Mouse (Mus musculus) heart, postnatal 0 days (tissue): ENCODE results near the gene Nbl1. TPM values are rescaled to one million over a fixed set of nuclear protein-coding genes. Genes with fewer than 3 reads are reported as not detected.

Experiments
- ATAC-seq: fragments of 200-750 bp; cut with Nextera tagmentation; 2 replicates; pipeline ENCODE4 v1.8.0; 2017; ENCODE audit warnings: low read depth, moderate number of reproducible peaks, moderate library complexity; ENCODE audit not compliant: insufficient read depth
- DNase-seq: peaks from one replicate; pipeline ENCODE4 v3.0.0-alpha.2; 2016; ENCODE audit warnings: low spot score
- H3K27ac ChIP-seq: fragments of 300-500 bp; sonication (generic); 2 replicates; pipeline ENCODE4 v1.5.1; 2014; ENCODE audit warnings: low read depth, mild to moderate bottlenecking
- H3K27me3 ChIP-seq: fragments of 300-500 bp; sonication (generic); 2 replicates; pipeline ENCODE4 v1.6.1; 2014; ENCODE audit warnings: low read length, mixed read lengths; ENCODE audit not compliant: control insufficient read depth, insufficient read depth
- H3K36me3 ChIP-seq: fragments of 300-500 bp; sonication (generic); replicated peaks from 2 replicates; pipeline ENCODE4 v1.6.1; 2014; ENCODE audit warnings: low read length, mixed read lengths; ENCODE audit not compliant: control insufficient read depth, insufficient read depth
- H3K4me1 ChIP-seq: fragments of 300-500 bp; sonication (generic); 2 replicates; pipeline ENCODE4 v1.6.1; 2014; ENCODE audit warnings: antibody characterized with exemption; ENCODE audit not compliant: control insufficient read depth, insufficient read depth
- H3K4me2 ChIP-seq: fragments of 300-500 bp; sonication (generic); 2 replicates; pipeline ENCODE4 v1.6.1; 2014; ENCODE audit warnings: low read depth, mild to moderate bottlenecking, low read length, moderate library complexity
- H3K4me3 ChIP-seq: fragments of 300-500 bp; sonication (generic); 2 replicates; pipeline ENCODE4 v1.5.1; 2014; ENCODE audit warnings: low read depth, low read length
- H3K9ac ChIP-seq: fragments of 300-500 bp; sonication (generic); replicated peaks from 2 replicates; pipeline ENCODE4 v1.6.1; 2014; ENCODE audit warnings: low read depth, low read length, mixed read lengths
- H3K9me3 ChIP-seq: fragments of 300-500 bp; sonication (generic); replicated peaks from 2 replicates; pipeline ENCODE4 v1.6.1; 2016; ENCODE audit warnings: low read length; ENCODE audit not compliant: control insufficient read depth
- CTCF ChIP-seq: IDR thresholded peaks from 2 replicates; pipeline ENCODE4 v1.5.1; 2016; ENCODE audit warnings: antibody characterized with exemption, control low read depth, low read depth
- EP300 ChIP-seq: IDR thresholded peaks from 2 replicates; pipeline ENCODE4 v1.6.1; 2016; ENCODE audit warnings: antibody characterized with exemption, low read depth
- WGBS: fragments of 180-500 bp; shearing (Covaris S2); extraction: QIAGEN DNeasy Blood & Tissue Kit; methylation state at CpG from one replicate; pipeline ENCODE4 v1.1.7; 2014; 5-methylcytosine and 5-hydroxymethylcytosine counted together
- polyA plus RNA-seq: library from polyadenylated mRNA; unstranded; fragments of >200 nt; fragmentation: Nextera tagmentation; extraction: Ambion mirVana; gene quantifications from 2 replicates; pipeline ENCODE4 v1.2.1, GENCODE M21; 2015
- total RNA-seq: library from RNA; depleted of rRNA; stranded (reverse); fragments of >200 nt; gene quantifications from 2 replicates; pipeline ENCODE4 v1.2.3, GENCODE M21; 2014; ENCODE audit warnings: low replicate concordance

The Nbl1 gene
- total and polyA plus RNA-seq, 2 experiments from 2014 or later = 14.2 to 55.8 TPM

DNA sequence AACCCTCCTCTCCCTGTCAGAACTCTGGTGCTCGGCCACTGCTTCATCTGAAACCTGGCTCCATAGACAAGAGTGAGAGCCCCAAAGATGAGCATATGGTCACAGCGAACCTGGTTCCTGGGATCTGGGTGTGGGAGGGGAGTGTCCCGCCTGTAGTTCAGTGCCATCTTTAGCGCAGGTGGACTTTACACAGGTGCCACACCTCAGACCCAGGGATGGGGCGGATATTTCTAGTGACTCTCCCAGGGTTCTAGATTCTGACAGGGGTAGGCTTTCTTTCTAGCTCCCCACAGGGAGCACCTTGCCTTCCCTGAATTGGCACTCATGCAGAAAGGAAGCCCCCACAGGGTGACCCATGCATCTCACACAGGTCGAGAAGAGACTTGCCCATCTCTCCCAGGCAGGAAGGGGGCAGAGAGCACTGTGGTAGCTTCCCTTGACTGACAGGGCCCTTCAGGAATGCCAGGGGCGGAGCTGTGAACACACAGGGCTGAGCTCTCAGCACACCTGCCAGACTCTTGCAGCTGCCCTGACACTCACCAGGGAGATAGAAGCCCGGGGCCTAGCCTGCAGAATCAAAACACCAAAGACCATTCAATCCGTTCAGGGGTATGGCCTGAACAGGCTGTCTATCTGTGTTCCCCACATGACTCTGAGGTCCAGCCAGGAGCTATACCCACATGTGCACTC, 3.7 kb downstream of the Nbl1 start:
- no peak for ATAC-seq
- H3K27me3 ChIP-seq = peaks cover 15% of the 10 kb centered on the region; the same call in 1 of the 2 replicates

DNA sequence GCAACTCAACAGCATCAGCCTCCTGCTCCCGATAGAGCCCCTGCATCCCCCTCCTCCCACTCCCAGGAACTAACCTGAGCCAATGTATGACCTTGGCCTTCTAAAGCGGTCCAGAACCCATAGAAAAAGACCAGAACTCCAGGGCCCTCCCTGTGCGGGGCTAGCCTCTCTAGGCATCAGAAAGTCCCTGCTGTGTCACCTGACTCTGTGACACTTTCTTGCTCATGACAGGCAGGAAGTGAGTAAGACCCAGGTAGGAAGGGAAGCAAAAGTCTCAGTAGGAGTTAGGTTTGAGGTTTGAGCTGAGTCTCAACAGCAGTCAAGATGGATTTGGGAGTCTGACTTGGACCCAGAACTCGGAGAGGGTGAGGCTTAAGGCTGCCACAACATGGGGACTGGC, 5.8 kb downstream of the Nbl1 start:
- 70% methylated on average over 4 of the region's 4 CpGs for WGBS
- Histone ChIP-seq H3K4me3 (no peak overlapping the region), H3K27ac (no peak overlapping the region), H3K36me3 (no peaks in the 10 kb centered on the region), H3K4me1 (0 out of 2 replicates have a peak, but pooled peaks cover 4% of the 10 kb centered on the region), H3K4me2 (no peak overlapping the region), H3K9ac (no peak overlapping the region), H3K27me3 (peaks cover 6% of the 10 kb centered on the region; the same call in 1 of the 2 replicates), H3K9me3 (no peaks in the 10 kb centered on the region)
- ATAC-seq (no peak), DNase-seq (no peak)
- TF ChIP-seq EP300 = no peak
- TF ChIP-seq CTCF = no peak

More for the DNA sequence above, 3.7 kb downstream of the Nbl1 start:
- TF ChIP-seq EP300 (no peak), CTCF (no peak)
- no peaks in the 10 kb centered on the region for H3K9me3 ChIP-seq
- H3K4me2 ChIP-seq = no peak overlapping the region
- no peak overlapping the region for H3K4me3 ChIP-seq
- 53% methylated on average over 9 of the region's 9 CpGs for WGBS
- no peak overlapping the region for H3K9ac ChIP-seq
- no peak overlapping the region for H3K27ac ChIP-seq
- H3K36me3 ChIP-seq = no peaks in the 10 kb centered on the region
- H3K4me1 ChIP-seq = 0 out of 2 replicates have a peak, but pooled peaks cover 5% of the 10 kb centered on the region
- DNase-seq = no peak

- H3K9ac ChIP-seq = no peak overlapping the region
- TF ChIP-seq CTCF (peak; percentile 88), EP300 (no peak)
- H3K4me1 ChIP-seq = no peaks in the 10 kb centered on the region
- 16% methylated on average over 5 of the region's 5 CpGs for WGBS
- H3K27ac ChIP-seq = no peak overlapping the region
- no peaks in the 10 kb centered on the region for H3K36me3 ChIP-seq
- ATAC-seq (peak; percentile 59), DNase-seq (peak; percentile 88)
- no peaks in the 10 kb centered on the region for H3K27me3 ChIP-seq
- no peaks in the 10 kb centered on the region for H3K9me3 ChIP-seq
- H3K4me2 ChIP-seq = no peak overlapping the region
- no peak overlapping the region for H3K4me3 ChIP-seq
These were observed 6.8 kb downstream of the Nbl1 start for GRCm38 (mm10) chr4:139086037-139086436.

GRCm38 (mm10) chr4:139085337-139085736, 7.5 kb downstream of the Nbl1 start:
- Histone ChIP-seq H3K36me3 (no peaks in the 10 kb centered on the region), H3K4me2 (no peak overlapping the region), H3K27ac (no peak overlapping the region), H3K4me3 (no peak overlapping the region), H3K27me3 (no peaks in the 10 kb centered on the region), H3K9ac (no peak overlapping the region), H3K9me3 (no peaks in the 10 kb centered on the region), H3K4me1 (no peaks in the 10 kb centered on the region)
- WGBS = 42% methylated on average over 11 of the region's 11 CpGs
- ATAC-seq = no peak
- no peak for TF ChIP-seq EP300
- no peak for TF ChIP-seq CTCF
- DNase-seq = no peak

- no peaks in the 10 kb centered on the region for H3K27me3 ChIP-seq
- H3K9ac ChIP-seq = no peak overlapping the region
- WGBS = 39% methylated on average over 12 of the region's 12 CpGs
- TF ChIP-seq CTCF (no peak), EP300 (no peak)
- DNase-seq (no peak), ATAC-seq (no peak)
- no peak overlapping the region for H3K27ac ChIP-seq
- H3K4me3 ChIP-seq = no peak overlapping the region
- no peaks in the 10 kb centered on the region for H3K4me1 ChIP-seq
- H3K36me3 ChIP-seq = no peaks in the 10 kb centered on the region
- no peak overlapping the region for H3K4me2 ChIP-seq
- H3K9me3 ChIP-seq = no peaks in the 10 kb centered on the region
These were observed 9.8 kb downstream of the Nbl1 start for GRCm38 (mm10) chr4:139082790-139083564.
